Mouse (Mus musculus): Measurements from ENCODE around the gene Arid3a. TPM values are rescaled to one million over a fixed set of nuclear protein-coding genes. Genes with fewer than 3 reads are reported as not detected.

Arid3a gene
- polyA plus RNA-seq, 1 experiment, result 4.1 TPM

GRCm38 (mm10) chr10:79925785-79926490, 905 bp upstream of the Arid3a start:
- no peak for DNase-seq (ENCODE audit: extremely low spot score in 1 of 2, low spot score in 1 of 2)

GRCm38 (mm10) chr10:79927324-79928029, 634 bp downstream of the Arid3a start:
- peak in 1 of 2 experiments; percentile 42 for DNase-seq (ENCODE audit: extremely low spot score in 1 of 2, low spot score in 1 of 2)

- DNase-seq (ENCODE audit: extremely low spot score in 1 of 2, low spot score in 1 of 2), result no peak
These were observed 1.3 kb downstream of the Arid3a start for GRCm38 (mm10) chr10:79928030-79928694.

- DNase-seq (ENCODE audit: extremely low spot score in 1 of 2, low spot score in 1 of 2), result no peak
These were observed 2.3 kb downstream of the Arid3a start for GRCm38 (mm10) chr10:79928907-79929701.

GRCm38 (mm10) chr10:79929967-79930825, 3.4 kb downstream of the Arid3a start:
- DNase-seq (ENCODE audit: extremely low spot score in 1 of 2, low spot score in 1 of 2), result no peak

GRCm38 (mm10) chr10:79930826-79931186, 4.0 kb downstream of the Arid3a start:
- no peak for DNase-seq (ENCODE audit: extremely low spot score in 1 of 2, low spot score in 1 of 2)

GRCm38 (mm10) chr10:79931797-79932196, 5.0 kb downstream of the Arid3a start:
- DNase-seq (ENCODE audit: extremely low spot score in 1 of 2, low spot score in 1 of 2), result no peak

GRCm38 (mm10) chr10:79932736-79933135, 5.9 kb downstream of the Arid3a start:
- no peak for DNase-seq (ENCODE audit: extremely low spot score in 1 of 2, low spot score in 1 of 2)

GRCm38 (mm10) chr10:79933145-79933679, 6.4 kb downstream of the Arid3a start:
- no peak for DNase-seq (ENCODE audit: extremely low spot score in 1 of 2, low spot score in 1 of 2)

GRCm38 (mm10) chr10:79933861-79934260, 7.0 kb downstream of the Arid3a start:
- DNase-seq (ENCODE audit: extremely low spot score in 1 of 2, low spot score in 1 of 2), result no peak

- DNase-seq (ENCODE audit: extremely low spot score in 1 of 2, low spot score in 1 of 2), result peak in 1 of 2 experiments; percentile 68
These were observed 7.5 kb downstream of the Arid3a start for GRCm38 (mm10) chr10:79934272-79934721.

- no peak for DNase-seq (ENCODE audit: extremely low spot score in 1 of 2, low spot score in 1 of 2)
These were observed 8.1 kb downstream of the Arid3a start for GRCm38 (mm10) chr10:79934794-79935569.

GRCm38 (mm10) chr10:79936284-79936910, 9.6 kb downstream of the Arid3a start:
- no peak for DNase-seq (ENCODE audit: extremely low spot score in 1 of 2, low spot score in 1 of 2)

GRCm38 (mm10) chr10:79936911-79937441, 10.1 kb downstream of the Arid3a start:
- no peak for DNase-seq (ENCODE audit: extremely low spot score in 1 of 2, low spot score in 1 of 2)

GRCm38 (mm10) chr10:79937775-79938526, 11.1 kb downstream of the Arid3a start:
- DNase-seq (ENCODE audit: extremely low spot score in 1 of 2, low spot score in 1 of 2), result no peak

GRCm38 (mm10) chr10:79940749-79941148, 13.9 kb downstream of the Arid3a start:
- DNase-seq (ENCODE audit: extremely low spot score in 1 of 2, low spot score in 1 of 2), result no peak

GRCm38 (mm10) chr10:79942988-79943387, 16.1 kb downstream of the Arid3a start:
- no peak for DNase-seq (ENCODE audit: extremely low spot score in 1 of 2, low spot score in 1 of 2)
